Mouse (Mus musculus): ENCODE data around the gene Pigp. TPM values are rescaled to one million over a fixed set of nuclear protein-coding genes. Genes with fewer than 3 reads are reported as not detected.
"Not testable (repeated sequence)": the region's sequence is repeated elsewhere in the genome, so short reads cannot be mapped to it uniquely, and the experiment has no call there.

Gene Pigp
- polyA plus RNA-seq, 1 experiment from 2014 or later: 74.0 TPM

GRCm38 (mm10) chr16:94348779-94349178, 22.9 kb downstream of the Pigp start:
- Histone ChIP-seq H3K27me3 (ENCODE audit: insufficient read depth, low read length) (no peaks in the 10 kb centered on the region), H3K9ac (no peak overlapping the region), H3K4me2 (no peak overlapping the region), H3K9me3 (ENCODE audit: low read depth, low read length) (no peaks in the 10 kb centered on the region), H3K4me1 (ENCODE audit: insufficient read depth) (no peaks in the 10 kb centered on the region), H3K36me3 (ENCODE audit: insufficient read depth) (no peaks in the 10 kb centered on the region), H3K27ac (ENCODE audit: low read depth) (no peak overlapping the region), H3K4me3 (ENCODE audit: low read depth, low read length) (no peak overlapping the region)
- ATAC-seq (ENCODE audit: insufficient read depth) (no peak), DNase-seq (no peak)
- no peak for TF ChIP-seq CTCF (IDR thresholded peaks at IDR 0.05; ENCODE audit: low read depth)
- 79% methylated on average over 2 of the region's 2 CpGs for WGBS

GRCm38 (mm10) chr16:94347080-94347731, 24.4 kb downstream of the Pigp start:
- Histone ChIP-seq H3K9ac (no peak overlapping the region), H3K4me3 (ENCODE audit: low read depth, low read length) (no peak overlapping the region), H3K27ac (ENCODE audit: low read depth) (no peak overlapping the region), H3K4me2 (no peak overlapping the region), H3K9me3 (ENCODE audit: low read depth, low read length) (no peaks in the 10 kb centered on the region), H3K36me3 (ENCODE audit: insufficient read depth) (no peaks in the 10 kb centered on the region), H3K4me1 (ENCODE audit: insufficient read depth) (no peaks in the 10 kb centered on the region), H3K27me3 (ENCODE audit: insufficient read depth, low read length) (no peaks in the 10 kb centered on the region)
- 56% methylated on average over 7 of the region's 7 CpGs for WGBS
- ATAC-seq (ENCODE audit: insufficient read depth): no peak
- no peak for TF ChIP-seq CTCF (IDR thresholded peaks at IDR 0.05; ENCODE audit: low read depth)
- no peak for DNase-seq

GRCm38 (mm10) chr16:94345733-94346132, 25.9 kb downstream of the Pigp start:
- no peaks in the 10 kb centered on the region for H3K36me3 ChIP-seq (ENCODE audit: insufficient read depth)
- no peaks in the 10 kb centered on the region for H3K9me3 ChIP-seq (ENCODE audit: low read depth, low read length)
- no peaks in the 10 kb centered on the region for H3K27me3 ChIP-seq (ENCODE audit: insufficient read depth, low read length)
- ATAC-seq (ENCODE audit: insufficient read depth) (no peak), DNase-seq (no peak)
- H3K4me1 ChIP-seq (ENCODE audit: insufficient read depth): no peaks in the 10 kb centered on the region
- no peak overlapping the region for H3K27ac ChIP-seq (ENCODE audit: low read depth)
- H3K4me2 ChIP-seq: no peak overlapping the region
- 84% methylated on average over 1 of the region's 1 CpGs for WGBS
- no peak for TF ChIP-seq CTCF (IDR thresholded peaks at IDR 0.05; ENCODE audit: low read depth)
- no peak overlapping the region for H3K9ac ChIP-seq
- no peak overlapping the region for H3K4me3 ChIP-seq (ENCODE audit: low read depth, low read length)

GRCm38 (mm10) chr16:94339164-94340160, 32.2 kb downstream of the Pigp start:
- not testable (repeated sequence) for DNase-seq; H3K9ac ChIP-seq; H3K4me1 ChIP-seq (ENCODE audit: insufficient read depth); H3K36me3 ChIP-seq (ENCODE audit: insufficient read depth); H3K4me3 ChIP-seq (ENCODE audit: low read depth, low read length); ATAC-seq (ENCODE audit: insufficient read depth); H3K27ac ChIP-seq (ENCODE audit: low read depth); H3K4me2 ChIP-seq; H3K27me3 ChIP-seq (ENCODE audit: insufficient read depth, low read length); H3K9me3 ChIP-seq (ENCODE audit: low read depth, low read length)
- WGBS: 87% methylated on average over 18 of the region's 22 CpGs

GRCm38 (mm10) chr16:94335656-94336055, 36.0 kb downstream of the Pigp start:
- no peak overlapping the region for H3K27ac ChIP-seq (ENCODE audit: low read depth)
- no peaks in the 10 kb centered on the region for H3K9me3 ChIP-seq (ENCODE audit: low read depth, low read length)
- no peaks in the 10 kb centered on the region for H3K27me3 ChIP-seq (ENCODE audit: insufficient read depth, low read length)
- H3K4me1 ChIP-seq (ENCODE audit: insufficient read depth): no peaks in the 10 kb centered on the region
- 35% methylated on average over 5 of the region's 5 CpGs for WGBS
- TF ChIP-seq CTCF (IDR thresholded peaks at IDR 0.05; ENCODE audit: low read depth): no peak
- DNase-seq: no peak
- H3K36me3 ChIP-seq (ENCODE audit: insufficient read depth): no peaks in the 10 kb centered on the region
- no peak overlapping the region for H3K4me3 ChIP-seq (ENCODE audit: low read depth, low read length)
- no peak overlapping the region for H3K9ac ChIP-seq
- no peak overlapping the region for H3K4me2 ChIP-seq
- no peak for ATAC-seq (ENCODE audit: insufficient read depth)

- no peaks in the 10 kb centered on the region for H3K36me3 ChIP-seq (ENCODE audit: insufficient read depth)
- H3K4me3 ChIP-seq (ENCODE audit: low read depth, low read length): no peak overlapping the region
- ATAC-seq (ENCODE audit: insufficient read depth): no peak
- no peaks in the 10 kb centered on the region for H3K4me1 ChIP-seq (ENCODE audit: insufficient read depth)
- 65% methylated on average over 5 of the region's 5 CpGs for WGBS
- no peak overlapping the region for H3K27ac ChIP-seq (ENCODE audit: low read depth)
- no peaks in the 10 kb centered on the region for H3K9me3 ChIP-seq (ENCODE audit: low read depth, low read length)
- DNase-seq: peak; percentile 67
- peak; percentile 76 for TF ChIP-seq CTCF (IDR thresholded peaks at IDR 0.05; ENCODE audit: low read depth)
- no peak overlapping the region for H3K4me2 ChIP-seq
- peaks cover 23% of the 10 kb centered on the region for H3K27me3 ChIP-seq (ENCODE audit: insufficient read depth, low read length)
- no peak overlapping the region for H3K9ac ChIP-seq
These were observed 39.8 kb downstream of the Pigp start for GRCm38 (mm10) chr16:94331886-94332252.

GRCm38 (mm10) chr16:94331233-94331885, 40.3 kb downstream of the Pigp start:
- DNase-seq (no peak), ATAC-seq (ENCODE audit: insufficient read depth) (no peak)
- Histone ChIP-seq H3K9ac (no peak overlapping the region), H3K36me3 (ENCODE audit: insufficient read depth) (no peaks in the 10 kb centered on the region), H3K27ac (ENCODE audit: low read depth) (no peak overlapping the region), H3K27me3 (ENCODE audit: insufficient read depth, low read length) (peaks cover 26% of the 10 kb centered on the region), H3K4me1 (ENCODE audit: insufficient read depth) (no peaks in the 10 kb centered on the region), H3K4me2 (no peak overlapping the region), H3K9me3 (ENCODE audit: low read depth, low read length) (no peaks in the 10 kb centered on the region), H3K4me3 (ENCODE audit: low read depth, low read length) (no peak overlapping the region)
- TF ChIP-seq CTCF (IDR thresholded peaks at IDR 0.05; ENCODE audit: low read depth): no peak
- WGBS: 74% methylated on average over 9 of the region's 9 CpGs

Data from lung, embryonic 14.5 days (tissue).